Mouse (Mus musculus): ENCODE measurements around the gene Aloxe3.

DNA sequence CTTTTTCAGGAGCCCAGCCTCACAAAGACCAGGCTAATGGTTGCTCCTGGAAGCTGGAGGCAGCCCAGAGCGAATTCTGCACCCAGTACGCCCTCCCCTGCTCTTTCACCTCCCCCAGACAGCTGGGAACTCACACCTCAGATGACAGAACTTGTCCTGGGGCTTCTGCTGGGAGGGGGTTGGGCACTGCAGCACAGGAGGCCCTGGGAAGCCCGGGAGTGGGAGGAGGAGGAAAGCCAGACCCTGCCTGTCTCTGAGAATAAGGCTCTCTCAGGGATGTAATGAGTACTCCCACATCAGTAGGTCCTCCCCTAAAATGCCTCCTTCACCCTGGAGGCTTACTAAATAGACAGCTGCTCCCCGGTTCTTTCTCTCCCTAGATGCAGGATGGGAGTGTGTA lies 38.6 kb upstream of the Aloxe3 start:
- TF ChIP-seq CTCF (conservative IDR thresholded peaks at IDR 0.05; ENCODE audit: low read length) (no peak), POU5F1 (IDR thresholded peaks at IDR 0.05; ENCODE audit: borderline replicate concordance, low read length) (no peak)
